Mouse (Mus musculus): ENCODE results near the gene Pip5k1c. TPM values are rescaled to one million over a fixed set of nuclear protein-coding genes. Genes with fewer than 3 reads are reported as not detected.
A peak's percentile ranks its signal among the peaks of the same experiment; 100 is the strongest.

Pip5k1c gene
- polyA plus RNA-seq, 1 experiment from 2014 or later: 41.1 TPM

- Histone ChIP-seq H3K27me3 (replicated peaks) (no peaks in the 10 kb centered on the region), H3K4me1 (replicated peaks) (peaks cover 50% of the 10 kb centered on the region), H3K36me3 (peaks cover 52% of the 10 kb centered on the region), H3K4me3 (peak overlapping the region; percentile 96; the same call in 1 of the 2 replicates), H3K27ac (ENCODE audit: poor library complexity, severe bottlenecking) (no peak overlapping the region), H3K4me2 (peak overlapping the region; percentile 88), H3K9ac (peak overlapping the region; percentile 71; the same call in 1 of the 2 replicates), H3K9me3 (replicated peaks) (no peaks in the 10 kb centered on the region)
- WGBS: 88% methylated on average over 13 of the region's 13 CpGs
- no peak for ATAC-seq (ENCODE audit: insufficient number of reproducible peaks, low FRiP score)
These were observed 26.0 kb downstream of the Pip5k1c start for GRCm38 (mm10) chr10:81318589-81319329.

- Histone ChIP-seq H3K4me1 (replicated peaks) (peaks cover 50% of the 10 kb centered on the region), H3K36me3 (peaks cover 52% of the 10 kb centered on the region), H3K27ac (ENCODE audit: poor library complexity, severe bottlenecking) (peak overlapping the region; percentile 84; the same call in 1 of the 2 replicates), H3K9ac (peak overlapping the region; percentile 71), H3K27me3 (replicated peaks) (no peaks in the 10 kb centered on the region), H3K4me3 (peak overlapping the region; percentile 96), H3K9me3 (replicated peaks) (no peaks in the 10 kb centered on the region), H3K4me2 (peak overlapping the region; percentile 88)
- no peak for ATAC-seq (ENCODE audit: insufficient number of reproducible peaks, low FRiP score)
- 33% methylated on average over 8 of the region's 8 CpGs for WGBS
These were observed 26.6 kb downstream of the Pip5k1c start for GRCm38 (mm10) chr10:81319330-81319699.

GRCm38 (mm10) chr10:81319741-81320549, 27.2 kb downstream of the Pip5k1c start:
- H3K27me3 ChIP-seq (replicated peaks): no peaks in the 10 kb centered on the region
- peak overlapping the region; percentile 96 for H3K4me3 ChIP-seq
- H3K9me3 ChIP-seq (replicated peaks): no peaks in the 10 kb centered on the region
- WGBS: 2% methylated on average over 38 of the region's 38 CpGs
- H3K9ac ChIP-seq: peak overlapping the region; percentile 71
- H3K27ac ChIP-seq (ENCODE audit: poor library complexity, severe bottlenecking): peak overlapping the region; percentile 84
- H3K4me1 ChIP-seq (replicated peaks): peaks cover 50% of the 10 kb centered on the region
- peaks cover 52% of the 10 kb centered on the region for H3K36me3 ChIP-seq
- peak overlapping the region; percentile 88 for H3K4me2 ChIP-seq
- ATAC-seq (ENCODE audit: insufficient number of reproducible peaks, low FRiP score): no peak; the same call in 1 of the 2 replicates

- H3K9me3 ChIP-seq (replicated peaks): no peaks in the 10 kb centered on the region
- H3K4me2 ChIP-seq: peak within 1 kb of the TSS; percentile 88
- no peaks in the 10 kb centered on the region for H3K27me3 ChIP-seq (replicated peaks)
- H3K4me3 ChIP-seq: peak within 1 kb of the TSS; percentile 96
- peaks cover 48% of the 10 kb centered on the region for H3K4me1 ChIP-seq (replicated peaks)
- H3K9ac ChIP-seq: peak within 1 kb of the TSS; percentile 93
- peak; percentile 94 for ATAC-seq (ENCODE audit: insufficient number of reproducible peaks, low FRiP score)
- peak within 1 kb of the TSS; percentile 85 for H3K27ac ChIP-seq (ENCODE audit: poor library complexity, severe bottlenecking)
- H3K36me3 ChIP-seq: peaks cover 52% of the 10 kb centered on the region
- WGBS: under 1% methylated on average over 68 of the region's 68 CpGs
These were observed 28.0 kb downstream of the Pip5k1c start, which contains the start of gene Cactin for GRCm38 (mm10) chr10:81320550-81321347. Gene Cactin (plus strand): TSS chr10:81321103.

- peaks cover 44% of the 10 kb centered on the region for H3K4me1 ChIP-seq (replicated peaks)
- H3K9ac ChIP-seq: peak overlapping the region; percentile 93
- H3K27ac ChIP-seq (ENCODE audit: poor library complexity, severe bottlenecking): peak overlapping the region; percentile 85
- peaks cover 54% of the 10 kb centered on the region for H3K36me3 ChIP-seq
- peak overlapping the region; percentile 88 for H3K4me2 ChIP-seq
- H3K4me3 ChIP-seq: peak overlapping the region; percentile 96
- no peaks in the 10 kb centered on the region for H3K9me3 ChIP-seq (replicated peaks)
- H3K27me3 ChIP-seq (replicated peaks): no peaks in the 10 kb centered on the region
- 2% methylated on average over 20 of the region's 20 CpGs for WGBS
- ATAC-seq (ENCODE audit: insufficient number of reproducible peaks, low FRiP score): no peak
These were observed 28.7 kb downstream of the Pip5k1c start for GRCm38 (mm10) chr10:81321436-81321835.

GRCm38 (mm10) chr10:81322444-81322843, 29.7 kb downstream of the Pip5k1c start:
- peaks cover 43% of the 10 kb centered on the region for H3K4me1 ChIP-seq (replicated peaks)
- H3K4me2 ChIP-seq: peak overlapping the region; percentile 88
- 94% methylated on average over 27 of the region's 27 CpGs for WGBS
- H3K27ac ChIP-seq (ENCODE audit: poor library complexity, severe bottlenecking): no peak overlapping the region
- no peaks in the 10 kb centered on the region for H3K27me3 ChIP-seq (replicated peaks)
- no peak overlapping the region; the same call in 1 of the 2 replicates for H3K9ac ChIP-seq
- H3K36me3 ChIP-seq: peaks cover 63% of the 10 kb centered on the region
- H3K4me3 ChIP-seq: peak overlapping the region; percentile 96; the same call in 1 of the 2 replicates
- no peak for ATAC-seq (ENCODE audit: insufficient number of reproducible peaks, low FRiP score)
- H3K9me3 ChIP-seq (replicated peaks): no peaks in the 10 kb centered on the region

- Histone ChIP-seq H3K4me3 (no peak overlapping the region), H3K9ac (no peak overlapping the region), H3K27me3 (replicated peaks) (no peaks in the 10 kb centered on the region), H3K9me3 (replicated peaks) (no peaks in the 10 kb centered on the region), H3K4me2 (no peak overlapping the region), H3K27ac (ENCODE audit: poor library complexity, severe bottlenecking) (no peak overlapping the region), H3K4me1 (replicated peaks) (peaks cover 47% of the 10 kb centered on the region), H3K36me3 (peaks cover 57% of the 10 kb centered on the region)
- 92% methylated on average over 23 of the region's 23 CpGs for WGBS
- ATAC-seq (ENCODE audit: insufficient number of reproducible peaks, low FRiP score): no peak
These were observed 30.5 kb downstream of the Pip5k1c start for GRCm38 (mm10) chr10:81323141-81323775.

- H3K9ac ChIP-seq: no peak overlapping the region
- H3K4me3 ChIP-seq: no peak overlapping the region
- peaks cover 47% of the 10 kb centered on the region for H3K4me1 ChIP-seq (replicated peaks)
- no peaks in the 10 kb centered on the region for H3K9me3 ChIP-seq (replicated peaks)
- H3K4me2 ChIP-seq: no peak overlapping the region
- 94% methylated on average over 18 of the region's 18 CpGs for WGBS
- H3K27ac ChIP-seq (ENCODE audit: poor library complexity, severe bottlenecking): no peak overlapping the region
- no peak for ATAC-seq (ENCODE audit: insufficient number of reproducible peaks, low FRiP score)
- no peaks in the 10 kb centered on the region for H3K27me3 ChIP-seq (replicated peaks)
- H3K36me3 ChIP-seq: peaks cover 52% of the 10 kb centered on the region
These were observed 31.2 kb downstream of the Pip5k1c start for GRCm38 (mm10) chr10:81323791-81324530.

- H3K9ac ChIP-seq: no peak overlapping the region
- no peak overlapping the region for H3K27ac ChIP-seq (ENCODE audit: poor library complexity, severe bottlenecking)
- 97% methylated on average over 21 of the region's 21 CpGs for WGBS
- no peaks in the 10 kb centered on the region for H3K27me3 ChIP-seq (replicated peaks)
- H3K4me3 ChIP-seq: no peak overlapping the region
- H3K36me3 ChIP-seq: peaks cover 52% of the 10 kb centered on the region
- no peaks in the 10 kb centered on the region for H3K9me3 ChIP-seq (replicated peaks)
- H3K4me2 ChIP-seq: no peak overlapping the region
- H3K4me1 ChIP-seq (replicated peaks): peaks cover 49% of the 10 kb centered on the region
- no peak for ATAC-seq (ENCODE audit: insufficient number of reproducible peaks, low FRiP score)
These were observed 32.4 kb downstream of the Pip5k1c start for GRCm38 (mm10) chr10:81325176-81325575.

- Histone ChIP-seq H3K36me3 (peaks cover 52% of the 10 kb centered on the region), H3K27me3 (replicated peaks) (no peaks in the 10 kb centered on the region)
- no peak for ATAC-seq (ENCODE audit: insufficient number of reproducible peaks, low FRiP score)
These were observed 33.0 kb downstream of the Pip5k1c start for GRCm38 (mm10) chr10:81325781-81326180.

More at GRCm38 (mm10) chr10:81325781-81326180, 33.0 kb downstream of the Pip5k1c start:
- Histone ChIP-seq H3K9ac (no peak overlapping the region), H3K27ac (ENCODE audit: poor library complexity, severe bottlenecking) (no peak overlapping the region), H3K4me1 (replicated peaks) (peaks cover 55% of the 10 kb centered on the region), H3K9me3 (replicated peaks) (no peaks in the 10 kb centered on the region), H3K4me3 (no peak overlapping the region), H3K4me2 (no peak overlapping the region)
- WGBS: 94% methylated on average over 18 of the region's 18 CpGs

Measured in heart, embryonic 12.5 days (tissue).